Mouse (Mus musculus) large intestine, adult 2 months (tissue): ENCODE measurements around the gene Mrto4. TPM values are rescaled to one million over a fixed set of nuclear protein-coding genes. Genes with fewer than 3 reads are reported as not detected.
A peak's percentile ranks its signal among the peaks of the same experiment; 100 is the strongest.
"Not testable (repeated sequence)": the region's sequence is repeated elsewhere in the genome, so short reads cannot be mapped to it uniquely, and the experiment has no call there.

Experiments used
- DNase-seq: peaks from one replicate; pipeline ENCODE4 v3.0.0-alpha.2; 2012; ENCODE audit warnings: low read depth, low spot score
- WGBS: fragments of 180-500 bp; shearing (Covaris S2); methylation state at CpG from one replicate; pipeline ENCODE4 v1.1.7; 2018; 5-methylcytosine and 5-hydroxymethylcytosine counted together
- polyA plus RNA-seq: library from polyadenylated mRNA; depleted of rRNA; stranded (reverse); fragments of >200 nt; gene quantifications from 2 replicates; pipeline ENCODE4 v1.2.3, GENCODE M21; 2012; rRNA removed

Mrto4 gene
- polyA plus RNA-seq = 25.0 and 25.7 TPM in 2 replicates

GRCm38 (mm10) chr4:139351931-139352711 lies at the start of gene Mrto4, which contains the start of the genes Emc1 and Ubr4:
TSS of gene Mrto4 (minus strand) at chr4:139352576.
TSS of gene Emc1 (plus strand) at chr4:139352587.
TSS of gene Ubr4 (plus strand) at chr4:139352609.
- peak; percentile 48 for DNase-seq
- under 1% methylated on average over 64 of the region's 64 CpGs for WGBS

- no peak for DNase-seq
- 83% methylated on average over 5 of the region's 5 CpGs for WGBS
Observed at GRCm38 (mm10) chr4:139400487-139400886, 48.1 kb upstream of the Mrto4 start.

- 13% methylated on average over 2 of the region's 2 CpGs for WGBS
- DNase-seq = no peak
Observed at GRCm38 (mm10) chr4:139395431-139395830, 43.1 kb upstream of the Mrto4 start.

GRCm38 (mm10) chr4:139389557-139389956 lies 37.2 kb upstream of the Mrto4 start:
- no peak for DNase-seq
- 55% methylated on average over 4 of the region's 4 CpGs for WGBS

- DNase-seq = peak; percentile 63
- WGBS = 10% methylated on average over 6 of the region's 6 CpGs
Observed at GRCm38 (mm10) chr4:139386869-139387319, 34.5 kb upstream of the Mrto4 start.

GRCm38 (mm10) chr4:139385841-139386240 lies 33.5 kb upstream of the Mrto4 start:
- DNase-seq = not testable (repeated sequence)
- WGBS = 84% methylated on average over 5 of the region's 5 CpGs

- DNase-seq = peak; percentile 22
- WGBS = 19% methylated on average over 7 of the region's 7 CpGs
Observed at GRCm38 (mm10) chr4:139382231-139382630, 29.9 kb upstream of the Mrto4 start.

GRCm38 (mm10) chr4:139381452-139381845 lies 29.1 kb upstream of the Mrto4 start:
- 9% methylated on average over 4 of the region's 4 CpGs for WGBS

GRCm38 (mm10) chr4:139380775-139381451 lies 28.5 kb upstream of the Mrto4 start:
- under 1% methylated on average over 39 of the region's 44 CpGs for WGBS
- DNase-seq = peak; percentile 24

More at GRCm38 (mm10) chr4:139381452-139381845, 29.1 kb upstream of the Mrto4 start:
- no peak for DNase-seq

- peak; percentile 94 for DNase-seq
- under 1% methylated on average over 54 of the region's 54 CpGs for WGBS
Observed at GRCm38 (mm10) chr4:139380207-139380748, 27.9 kb upstream of the Mrto4 start.

- 4% methylated on average over 8 of the region's 8 CpGs for WGBS
- DNase-seq = no peak
Observed at GRCm38 (mm10) chr4:139379719-139380118, 27.3 kb upstream of the Mrto4 start.

GRCm38 (mm10) chr4:139373531-139373930 lies 21.2 kb upstream of the Mrto4 start:
- 80% methylated on average over 10 of the region's 10 CpGs for WGBS
- DNase-seq = no peak

- 95% methylated on average over 4 of the region's 4 CpGs for WGBS
- no peak for DNase-seq
Observed at GRCm38 (mm10) chr4:139373130-139373529, 20.8 kb upstream of the Mrto4 start.

- 90% methylated on average over 5 of the region's 5 CpGs for WGBS
- DNase-seq = no peak
Observed at GRCm38 (mm10) chr4:139368038-139368437, 15.7 kb upstream of the Mrto4 start.

GRCm38 (mm10) chr4:139367336-139367735 lies 15.0 kb upstream of the Mrto4 start:
- 91% methylated on average over 3 of the region's 3 CpGs for WGBS
- DNase-seq = no peak

- WGBS = 88% methylated on average over 11 of the region's 11 CpGs
- no peak for DNase-seq
Observed at GRCm38 (mm10) chr4:139360761-139361548, 8.6 kb upstream of the Mrto4 start.

- WGBS = 74% methylated on average over 3 of the region's 3 CpGs
- no peak for DNase-seq
Observed at GRCm38 (mm10) chr4:139357211-139357610, 4.8 kb upstream of the Mrto4 start.

- under 1% methylated on average over 7 of the region's 7 CpGs for WGBS
- no peak for DNase-seq
Observed at GRCm38 (mm10) chr4:139352832-139353231, 456 bp upstream of the Mrto4 start.

- no peak for DNase-seq
- 90% methylated on average over 23 of the region's 23 CpGs for WGBS
Observed at GRCm38 (mm10) chr4:139345416-139346019, 6.9 kb downstream of the Mrto4 start.
